Mouse (Mus musculus) heart, embryonic 16.5 days (tissue): Measurements from ENCODE around the gene Focad. TPM values are rescaled to one million over a fixed set of nuclear protein-coding genes. Genes with fewer than 3 reads are reported as not detected.

Source experiments
- ATAC-seq: fragments of 200-750 bp; cut with Nextera tagmentation; replicated peaks from 2 replicates; pipeline ENCODE4 v1.8.0; 2017; ENCODE audit warnings: moderate number of reproducible peaks; ENCODE audit not compliant: insufficient read depth, low FRiP score; ENCODE audit errors: extremely low read depth
- H3K27ac ChIP-seq: fragments of 300-500 bp; sonication (generic); 2 replicates; pipeline ENCODE4 v1.5.1; 2014; ENCODE audit warnings: mild to moderate bottlenecking, low read length, control low read depth, moderate library complexity
- H3K27me3 ChIP-seq: fragments of 300-500 bp; sonication (generic); 2 replicates; pipeline ENCODE4 v1.6.1; 2014; ENCODE audit warnings: low read length, mixed read lengths; ENCODE audit not compliant: control insufficient read depth, insufficient read depth
- H3K36me3 ChIP-seq: fragments of 300-500 bp; sonication (generic); 2 replicates; pipeline ENCODE4 v1.6.1; 2014; ENCODE audit not compliant: control insufficient read depth, insufficient read depth
- H3K4me1 ChIP-seq: fragments of 300-500 bp; sonication (generic); 2 replicates; pipeline ENCODE4 v1.6.1; 2014; ENCODE audit warnings: low read length, mixed read lengths; ENCODE audit not compliant: control insufficient read depth, insufficient read depth
- H3K4me2 ChIP-seq: fragments of 300-500 bp; sonication (generic); 2 replicates; pipeline ENCODE4 v1.6.1; 2014; ENCODE audit warnings: low read depth, mild to moderate bottlenecking, control low read depth, low read length
- H3K4me3 ChIP-seq: fragments of 300-500 bp; sonication (generic); 2 replicates; pipeline ENCODE4 v1.5.1; 2014; ENCODE audit warnings: mild to moderate bottlenecking, control low read depth, low read length
- H3K9ac ChIP-seq: fragments of 300-500 bp; sonication (generic); 2 replicates; pipeline ENCODE4 v1.6.1; 2014; ENCODE audit warnings: low read length, control low read depth
- H3K9me3 ChIP-seq: fragments of 300-500 bp; sonication (generic); replicated peaks from 2 replicates; pipeline ENCODE4 v1.6.1; 2016; ENCODE audit warnings: low read length; ENCODE audit not compliant: control insufficient read depth
- whole genome bisulfite sequencing: fragments of 180-500 bp; shearing (Covaris S2); extraction: QIAGEN DNeasy Blood & Tissue Kit; methylation state at CpG from one replicate; pipeline ENCODE4 v1.1.7; 2014; 5-methylcytosine and 5-hydroxymethylcytosine counted together
- polyA plus RNA-seq: library from polyadenylated mRNA; unstranded; fragments of >200 nt; fragmentation: Nextera tagmentation; extraction: Ambion mirVana; gene quantifications from 2 replicates; pipeline ENCODE4 v1.2.1, GENCODE M21; 2015

Focad gene
- polyA plus RNA-seq, 1 experiment from 2014 or later, result 8.2 TPM

- Histone ChIP-seq H3K4me3 (no peak overlapping the region), H3K36me3 (no peaks in the 10 kb centered on the region), H3K27ac (no peak overlapping the region), H3K4me1 (peaks cover 8% of the 10 kb centered on the region; the same call in 1 of the 2 replicates), H3K9ac (no peak overlapping the region), H3K27me3 (no peaks in the 10 kb centered on the region), H3K4me2 (no peak overlapping the region), H3K9me3 (no peaks in the 10 kb centered on the region)
- no peak for ATAC-seq
- WGBS, result 82% methylated on average over 2 of the region's 2 CpGs
These were observed 116.9 kb downstream of the Focad start for GRCm38 (mm10) chr4:88211200-88211885.

- no peak overlapping the region for H3K9ac ChIP-seq
- no peak overlapping the region for H3K4me3 ChIP-seq
- 83% methylated on average over 3 of the region's 3 CpGs for WGBS
- H3K36me3 ChIP-seq, result no peaks in the 10 kb centered on the region
- ATAC-seq, result no peak
- H3K4me1 ChIP-seq, result peaks cover 8% of the 10 kb centered on the region; the same call in 1 of the 2 replicates
- H3K4me2 ChIP-seq, result no peak overlapping the region
- H3K9me3 ChIP-seq, result no peaks in the 10 kb centered on the region
- H3K27ac ChIP-seq, result no peak overlapping the region
- H3K27me3 ChIP-seq, result no peaks in the 10 kb centered on the region
These were observed 119.5 kb downstream of the Focad start for GRCm38 (mm10) chr4:88213895-88214294.

- no peak overlapping the region for H3K4me2 ChIP-seq
- H3K4me1 ChIP-seq, result no peaks in the 10 kb centered on the region
- ATAC-seq, result no peak
- no peaks in the 10 kb centered on the region for H3K9me3 ChIP-seq
- 52% methylated on average over 6 of the region's 6 CpGs for WGBS
- H3K36me3 ChIP-seq, result no peaks in the 10 kb centered on the region
- no peak overlapping the region for H3K4me3 ChIP-seq
- H3K9ac ChIP-seq, result no peak overlapping the region
- no peak overlapping the region for H3K27ac ChIP-seq
- no peaks in the 10 kb centered on the region for H3K27me3 ChIP-seq
These were observed 123.9 kb downstream of the Focad start for GRCm38 (mm10) chr4:88218286-88218685.

- Histone ChIP-seq H3K4me1 (no peaks in the 10 kb centered on the region), H3K9me3 (no peaks in the 10 kb centered on the region), H3K27me3 (no peaks in the 10 kb centered on the region), H3K27ac (no peak overlapping the region), H3K36me3 (no peaks in the 10 kb centered on the region), H3K4me3 (no peak overlapping the region), H3K9ac (no peak overlapping the region), H3K4me2 (no peak overlapping the region)
- ATAC-seq, result no peak
- WGBS, result 68% methylated on average over 2 of the region's 2 CpGs
These were observed 124.4 kb downstream of the Focad start for GRCm38 (mm10) chr4:88218797-88219196.

GRCm38 (mm10) chr4:88231375-88231774, 136.9 kb downstream of the Focad start:
- H3K4me3 ChIP-seq, result no peak overlapping the region
- 87% methylated on average over 3 of the region's 3 CpGs for WGBS
- no peaks in the 10 kb centered on the region for H3K4me1 ChIP-seq
- H3K9me3 ChIP-seq, result no peaks in the 10 kb centered on the region
- no peak for ATAC-seq
- H3K36me3 ChIP-seq, result no peaks in the 10 kb centered on the region
- no peak overlapping the region for H3K27ac ChIP-seq
- H3K27me3 ChIP-seq, result no peaks in the 10 kb centered on the region
- H3K9ac ChIP-seq, result no peak overlapping the region
- no peak overlapping the region for H3K4me2 ChIP-seq

- WGBS, result 73% methylated on average over 6 of the region's 6 CpGs
These were observed 141.5 kb downstream of the Focad start for GRCm38 (mm10) chr4:88235941-88236340.

GRCm38 (mm10) chr4:88236926-88237756, 142.7 kb downstream of the Focad start:
- no peak overlapping the region for H3K4me2 ChIP-seq

More at GRCm38 (mm10) chr4:88235941-88236340, 141.5 kb downstream of the Focad start:
- Histone ChIP-seq H3K4me2 (no peak overlapping the region), H3K36me3 (no peaks in the 10 kb centered on the region), H3K4me3 (no peak overlapping the region), H3K9me3 (no peaks in the 10 kb centered on the region), H3K4me1 (no peaks in the 10 kb centered on the region), H3K27ac (no peak overlapping the region), H3K27me3 (no peaks in the 10 kb centered on the region), H3K9ac (no peak overlapping the region)
- ATAC-seq, result no peak

GRCm38 (mm10) chr4:88238351-88238750, 143.9 kb downstream of the Focad start:
- 81% methylated on average over 7 of the region's 7 CpGs for WGBS
- H3K4me3 ChIP-seq, result no peak overlapping the region

More at GRCm38 (mm10) chr4:88236926-88237756, 142.7 kb downstream of the Focad start:
- no peaks in the 10 kb centered on the region for H3K4me1 ChIP-seq
- no peak overlapping the region for H3K27ac ChIP-seq
- no peaks in the 10 kb centered on the region for H3K9me3 ChIP-seq
- no peak for ATAC-seq
- no peaks in the 10 kb centered on the region for H3K36me3 ChIP-seq
- H3K4me3 ChIP-seq, result no peak overlapping the region
- no peaks in the 10 kb centered on the region for H3K27me3 ChIP-seq
- H3K9ac ChIP-seq, result no peak overlapping the region
- 79% methylated on average over 12 of the region's 12 CpGs for WGBS

GRCm38 (mm10) chr4:88243834-88244233, 149.4 kb downstream of the Focad start:
- Histone ChIP-seq H3K9ac (no peak overlapping the region), H3K4me3 (no peak overlapping the region), H3K27me3 (no peaks in the 10 kb centered on the region), H3K27ac (no peak overlapping the region), H3K4me2 (no peak overlapping the region), H3K9me3 (no peaks in the 10 kb centered on the region), H3K36me3 (no peaks in the 10 kb centered on the region), H3K4me1 (no peaks in the 10 kb centered on the region)
- WGBS, result 85% methylated on average over 2 of the region's 2 CpGs
- no peak for ATAC-seq

More at GRCm38 (mm10) chr4:88238351-88238750, 143.9 kb downstream of the Focad start:
- no peaks in the 10 kb centered on the region for H3K27me3 ChIP-seq
- H3K4me2 ChIP-seq, result no peak overlapping the region
- H3K9ac ChIP-seq, result no peak overlapping the region
- H3K36me3 ChIP-seq, result no peaks in the 10 kb centered on the region
- no peaks in the 10 kb centered on the region for H3K4me1 ChIP-seq
- no peaks in the 10 kb centered on the region for H3K9me3 ChIP-seq
- no peak overlapping the region for H3K27ac ChIP-seq
- ATAC-seq, result no peak
